Mouse (Mus musculus): ENCODE data around the gene Pkp1. TPM values are rescaled to one million over a fixed set of nuclear protein-coding genes. Genes with fewer than 3 reads are reported as not detected.

The Pkp1 gene
- polyA plus RNA-seq, 1 experiment: 6.4 TPM

DNA sequence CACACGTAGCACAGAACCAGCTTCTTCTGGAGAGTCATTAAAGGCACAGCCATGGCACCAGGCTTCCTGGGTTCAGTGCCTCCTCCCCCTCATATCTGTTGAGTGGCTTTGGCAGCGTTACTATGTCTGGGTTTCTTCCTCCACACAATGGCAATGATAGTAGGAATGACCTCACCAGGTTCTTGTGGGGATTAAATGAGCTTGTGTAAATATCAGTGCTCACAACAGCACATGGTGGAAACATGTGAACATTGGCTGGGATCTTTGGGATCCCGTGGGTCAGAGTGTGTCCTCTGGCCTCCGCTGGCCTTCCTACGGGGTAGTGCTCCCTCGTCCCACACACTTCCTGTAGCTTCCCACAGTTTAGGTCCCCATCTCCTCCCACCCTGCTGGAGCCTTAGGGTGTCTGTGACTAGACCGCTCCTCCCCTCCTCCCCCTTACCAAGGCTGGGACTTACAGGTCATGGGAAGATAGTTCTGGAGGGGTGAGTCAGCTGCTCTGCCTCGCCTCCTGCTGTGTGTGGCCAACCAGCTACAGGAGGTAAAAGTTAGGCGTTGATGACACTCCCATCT is 56.9 kb downstream of the Pkp1 start:
- H3K36me3 ChIP-seq (ENCODE audit: control insufficient read depth, insufficient read depth): no peaks in the 10 kb centered on the region
- H3K79me2 ChIP-seq (ENCODE audit: control insufficient read depth, insufficient read depth): no peaks in the 10 kb centered on the region
- no peaks in the 10 kb centered on the region for H3K79me3 ChIP-seq (ENCODE audit: low read depth)
- H3K27me3 ChIP-seq (ENCODE audit: control insufficient read depth, insufficient read depth, insufficient read length): no peaks in the 10 kb centered on the region
- no peak overlapping the region for H3ac ChIP-seq (ENCODE audit: control insufficient read depth, insufficient read length, low read depth)
- TF ChIP-seq CTCF (IDR thresholded peaks at IDR 0.05; ENCODE audit: control insufficient read depth, insufficient read depth, insufficient read length) (no peak), USF1 (IDR thresholded peaks at IDR 0.05; ENCODE audit: low read depth) (peak; percentile 1), MAX (IDR thresholded peaks at IDR 0.05) (peak; percentile 55), MYOD1 (IDR thresholded peaks at IDR 0.05; ENCODE audit: control insufficient read depth, insufficient read length, low read depth) (peak; percentile 51), MYOG (IDR thresholded peaks at IDR 0.05; ENCODE audit: control insufficient read depth, extremely low read depth, insufficient read length) (no peak), CEBPB (IDR thresholded peaks at IDR 0.05; ENCODE audit: low read depth) (no peak), FOSL1 (IDR thresholded peaks at IDR 0.05; ENCODE audit: insufficient read depth, low read length, poor library complexity, severe bottlenecking) (no peak)
- H3K4me3 ChIP-seq (ENCODE audit: insufficient read depth, poor library complexity, severe bottlenecking): no peak overlapping the region

- Histone ChIP-seq H3K79me2 (ENCODE audit: control insufficient read depth, insufficient read depth) (no peaks in the 10 kb centered on the region), H3K36me3 (ENCODE audit: control insufficient read depth, insufficient read depth) (no peaks in the 10 kb centered on the region), H3K27me3 (ENCODE audit: control insufficient read depth, insufficient read depth, insufficient read length) (no peaks in the 10 kb centered on the region), H3K79me3 (ENCODE audit: low read depth) (no peaks in the 10 kb centered on the region), H3ac (ENCODE audit: control insufficient read depth, insufficient read length, low read depth) (no peak overlapping the region), H3K4me3 (ENCODE audit: insufficient read depth, poor library complexity, severe bottlenecking) (no peak overlapping the region)
- TF ChIP-seq USF1 (IDR thresholded peaks at IDR 0.05; ENCODE audit: low read depth): no peak
- no peak for TF ChIP-seq CEBPB (IDR thresholded peaks at IDR 0.05; ENCODE audit: low read depth)
- no peak for TF ChIP-seq MYOD1 (IDR thresholded peaks at IDR 0.05; ENCODE audit: control insufficient read depth, insufficient read length, low read depth)
- no peak for TF ChIP-seq MAX (IDR thresholded peaks at IDR 0.05)
- TF ChIP-seq MYOG (IDR thresholded peaks at IDR 0.05; ENCODE audit: control insufficient read depth, extremely low read depth, insufficient read length): no peak
- no peak for TF ChIP-seq CTCF (IDR thresholded peaks at IDR 0.05; ENCODE audit: control insufficient read depth, insufficient read depth, insufficient read length)
- TF ChIP-seq FOSL1 (IDR thresholded peaks at IDR 0.05; ENCODE audit: insufficient read depth, low read length, poor library complexity, severe bottlenecking): no peak
These were observed 57.9 kb downstream of the Pkp1 start for GRCm38 (mm10) chr1:135861091-135861490.

DNA sequence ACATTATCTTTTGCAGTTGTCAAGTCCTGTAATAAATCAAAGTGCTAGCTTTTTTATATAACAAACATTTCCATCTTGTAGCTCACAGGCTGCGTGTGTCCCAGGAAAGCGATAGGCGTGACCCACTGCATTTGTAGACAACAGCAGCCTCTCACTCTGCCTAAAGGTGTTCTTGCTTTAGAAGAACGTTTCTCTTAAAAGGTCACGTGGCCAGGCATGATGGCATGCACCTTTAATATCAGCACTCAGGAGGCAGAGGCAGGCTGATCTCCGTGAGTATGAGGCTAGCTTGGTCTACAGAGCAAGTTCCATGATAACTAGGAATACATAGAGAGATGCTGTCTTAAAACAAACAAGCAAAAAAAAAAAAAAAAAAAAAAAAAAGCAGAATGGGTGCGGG is 60.5 kb downstream of the Pkp1 start:
- H3K27me3 ChIP-seq (ENCODE audit: control insufficient read depth, insufficient read depth, insufficient read length): no peaks in the 10 kb centered on the region
- H3K36me3 ChIP-seq (ENCODE audit: control insufficient read depth, insufficient read depth): peaks cover 1% of the 10 kb centered on the region
- H3K4me3 ChIP-seq (ENCODE audit: insufficient read depth, poor library complexity, severe bottlenecking): no peak overlapping the region
- H3K79me3 ChIP-seq (ENCODE audit: low read depth): no peaks in the 10 kb centered on the region
- TF ChIP-seq MYOD1 (IDR thresholded peaks at IDR 0.05; ENCODE audit: control insufficient read depth, insufficient read length, low read depth): no peak
- no peak for TF ChIP-seq MYOG (IDR thresholded peaks at IDR 0.05; ENCODE audit: control insufficient read depth, extremely low read depth, insufficient read length)
- TF ChIP-seq MAX (IDR thresholded peaks at IDR 0.05): no peak
- no peak for TF ChIP-seq CTCF (IDR thresholded peaks at IDR 0.05; ENCODE audit: control insufficient read depth, insufficient read depth, insufficient read length)
- no peak for TF ChIP-seq FOSL1 (IDR thresholded peaks at IDR 0.05; ENCODE audit: insufficient read depth, low read length, poor library complexity, severe bottlenecking)
- TF ChIP-seq CEBPB (IDR thresholded peaks at IDR 0.05; ENCODE audit: low read depth): no peak
- TF ChIP-seq USF1 (IDR thresholded peaks at IDR 0.05; ENCODE audit: low read depth): no peak
- H3ac ChIP-seq (ENCODE audit: control insufficient read depth, insufficient read length, low read depth): no peak overlapping the region
- no peaks in the 10 kb centered on the region for H3K79me2 ChIP-seq (ENCODE audit: control insufficient read depth, insufficient read depth)

DNA sequence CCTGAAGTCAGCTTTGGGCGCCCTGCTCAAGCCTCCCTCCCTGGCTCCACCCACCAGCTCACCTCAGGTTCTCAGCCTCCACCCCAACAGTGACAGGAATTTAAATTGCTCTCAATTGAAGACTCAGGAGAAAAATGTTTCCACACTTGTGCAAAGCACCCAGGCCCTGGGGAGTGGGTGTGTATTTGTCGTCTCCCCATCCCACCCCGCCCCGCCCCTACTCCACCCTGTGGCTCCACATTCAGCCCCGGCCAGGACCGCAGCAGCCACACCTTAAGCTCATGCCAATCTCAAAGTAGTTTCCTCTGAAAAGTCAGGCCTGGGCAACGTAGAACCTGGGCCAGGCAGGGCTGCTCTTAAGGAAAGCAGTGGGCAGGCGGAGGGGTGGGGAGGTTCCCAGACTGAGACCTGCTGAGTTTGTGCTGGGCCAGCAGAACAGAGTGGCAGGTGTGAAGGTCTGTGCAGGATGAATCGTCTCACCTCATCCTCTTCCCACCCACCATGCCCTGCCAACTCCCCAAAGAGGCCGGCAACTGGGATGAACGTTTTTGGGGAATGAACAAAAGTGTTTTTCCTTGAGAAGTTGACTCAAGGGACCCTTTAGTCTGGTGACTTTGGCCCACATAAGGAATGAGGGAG is 61.8 kb downstream of the Pkp1 start:
- H3K4me3 ChIP-seq (ENCODE audit: insufficient read depth, poor library complexity, severe bottlenecking): no peak overlapping the region
- no peaks in the 10 kb centered on the region for H3K27me3 ChIP-seq (ENCODE audit: control insufficient read depth, insufficient read depth, insufficient read length)
- H3ac ChIP-seq (ENCODE audit: control insufficient read depth, insufficient read length, low read depth): peak overlapping the region; percentile 49
- TF ChIP-seq FOSL1 (IDR thresholded peaks at IDR 0.05; ENCODE audit: insufficient read depth, low read length, poor library complexity, severe bottlenecking): no peak
- no peak for TF ChIP-seq MYOD1 (IDR thresholded peaks at IDR 0.05; ENCODE audit: control insufficient read depth, insufficient read length, low read depth)
- no peak for TF ChIP-seq MYOG (IDR thresholded peaks at IDR 0.05; ENCODE audit: control insufficient read depth, extremely low read depth, insufficient read length)
- TF ChIP-seq USF1 (IDR thresholded peaks at IDR 0.05; ENCODE audit: low read depth): no peak
- TF ChIP-seq CEBPB (IDR thresholded peaks at IDR 0.05; ENCODE audit: low read depth): no peak
- no peak for TF ChIP-seq CTCF (IDR thresholded peaks at IDR 0.05; ENCODE audit: control insufficient read depth, insufficient read depth, insufficient read length)
- no peak for TF ChIP-seq MAX (IDR thresholded peaks at IDR 0.05)
- H3K36me3 ChIP-seq (ENCODE audit: control insufficient read depth, insufficient read depth): peaks cover 12% of the 10 kb centered on the region
- no peaks in the 10 kb centered on the region for H3K79me3 ChIP-seq (ENCODE audit: low read depth)
- peaks cover 5% of the 10 kb centered on the region for H3K79me2 ChIP-seq (ENCODE audit: control insufficient read depth, insufficient read depth)

DNA sequence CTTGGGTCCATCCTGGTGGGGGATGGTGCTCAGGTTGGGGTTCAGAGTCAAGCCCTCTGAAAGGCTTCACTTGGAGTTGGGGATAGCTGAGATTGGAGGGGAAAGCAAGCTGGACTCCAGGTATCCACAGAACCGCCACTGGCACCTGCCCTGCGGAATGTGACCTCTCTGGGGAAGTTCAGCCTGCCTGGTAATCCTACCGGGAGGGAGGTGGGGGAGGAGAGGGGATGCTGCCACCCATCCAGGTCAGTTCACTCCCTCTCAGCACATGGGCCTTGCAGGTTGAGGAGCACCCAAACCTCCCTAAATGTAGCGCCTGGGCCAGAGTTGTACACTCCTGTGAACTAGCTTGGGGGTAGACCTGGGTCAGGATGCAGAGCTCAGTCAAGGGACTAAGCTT is 62.9 kb downstream of the Pkp1 start:
- H3ac ChIP-seq (ENCODE audit: control insufficient read depth, insufficient read length, low read depth): no peak overlapping the region

More for the DNA sequence above, 62.9 kb downstream of the Pkp1 start:
- H3K4me3 ChIP-seq (ENCODE audit: insufficient read depth, poor library complexity, severe bottlenecking): no peak overlapping the region
- TF ChIP-seq MYOD1 (IDR thresholded peaks at IDR 0.05; ENCODE audit: control insufficient read depth, insufficient read length, low read depth) (no peak), USF1 (IDR thresholded peaks at IDR 0.05; ENCODE audit: low read depth) (no peak), MAX (IDR thresholded peaks at IDR 0.05) (no peak), CEBPB (IDR thresholded peaks at IDR 0.05; ENCODE audit: low read depth) (no peak), MYOG (IDR thresholded peaks at IDR 0.05; ENCODE audit: control insufficient read depth, extremely low read depth, insufficient read length) (no peak), CTCF (IDR thresholded peaks at IDR 0.05; ENCODE audit: control insufficient read depth, insufficient read depth, insufficient read length) (no peak), FOSL1 (IDR thresholded peaks at IDR 0.05; ENCODE audit: insufficient read depth, low read length, poor library complexity, severe bottlenecking) (no peak)
- peaks cover 19% of the 10 kb centered on the region for H3K36me3 ChIP-seq (ENCODE audit: control insufficient read depth, insufficient read depth)
- H3K79me3 ChIP-seq (ENCODE audit: low read depth): no peaks in the 10 kb centered on the region
- H3K27me3 ChIP-seq (ENCODE audit: control insufficient read depth, insufficient read depth, insufficient read length): no peaks in the 10 kb centered on the region
- H3K79me2 ChIP-seq (ENCODE audit: control insufficient read depth, insufficient read depth): peaks cover 17% of the 10 kb centered on the region
